Mouse (Mus musculus) adrenal gland, adult 10 weeks (tissue): ENCODE measurements around the gene Rbm34. TPM values are rescaled to one million over a fixed set of nuclear protein-coding genes. Genes with fewer than 3 reads are reported as not detected.

Experiments used
- polyA plus RNA-seq: library from polyadenylated mRNA; stranded (reverse); fragments of 350-450 nt; fragmentation: Illumina TruSeq; extraction: RNeasy Lipid Tissue Mini Kit (QIAGEN cat#74804); gene quantifications from one replicate; pipeline ENCODE4 v1.2.3, GENCODE M21; 2014; ENCODE audit warnings: low read depth, low replicate concordance

Rbm34 gene
- polyA plus RNA-seq, result 42.3 TPM

GRCm38 (mm10) chr8:126970579-126971313 is at the start of gene Rbm34:
TSS of gene Rbm34 (minus strand) at chr8:126971071.

GRCm38 (mm10) chr8:126945730-126946163 is 25.1 kb downstream of the Rbm34 start, which contains the start of gene Tomm20:
TSS of gene Tomm20 (minus strand) at chr8:126945844.

Other genes with a start within 250 kb of the Rbm34 start
- 141 TPM for gene Tomm20, start 25.2 kb downstream of the Rbm34 start, polyA plus RNA-seq
- 40.1 TPM for gene Pard3, start 92.8 kb upstream of the Rbm34 start, polyA plus RNA-seq